Mouse (Mus musculus): Measurements from ENCODE around the gene Stat3. TPM values are rescaled to one million over a fixed set of nuclear protein-coding genes. Genes with fewer than 3 reads are reported as not detected.

Gene Stat3
- polyA plus RNA-seq, 1 experiment from 2014 or later, result 35.5 TPM

GRCm38 (mm10) chr11:100863141-100863540, 76.2 kb downstream of the Stat3 start:
- peaks cover 54% of the 10 kb centered on the region for H3K4me1 ChIP-seq (replicated peaks)
- no peak for ATAC-seq (ENCODE audit: insufficient read depth)
- WGBS (ENCODE audit: insufficient replicate concordance), result 88% methylated on average over 10 of the region's 10 CpGs

GRCm38 (mm10) chr11:100861836-100862235, 77.5 kb downstream of the Stat3 start:
- Histone ChIP-seq H3K27me3 (no peaks in the 10 kb centered on the region), H3K9ac (no peak overlapping the region), H3K27ac (replicated peaks) (no peak overlapping the region), H3K4me2 (peak overlapping the region; percentile 93; the same call in 1 of the 2 replicates), H3K4me1 (replicated peaks) (peaks cover 57% of the 10 kb centered on the region), H3K9me3 (replicated peaks) (no peaks in the 10 kb centered on the region), H3K4me3 (replicated peaks) (no peak overlapping the region), H3K36me3 (replicated peaks) (peaks cover 18% of the 10 kb centered on the region; the same call in 1 of the 2 replicates)
- ATAC-seq (ENCODE audit: insufficient read depth), result no peak
- WGBS (ENCODE audit: insufficient replicate concordance), result 32% methylated on average over 3 of the region's 3 CpGs

More at GRCm38 (mm10) chr11:100863141-100863540, 76.2 kb downstream of the Stat3 start:
- peaks cover 26% of the 10 kb centered on the region; the same call in 1 of the 2 replicates for H3K36me3 ChIP-seq (replicated peaks)
- no peaks in the 10 kb centered on the region for H3K27me3 ChIP-seq
- H3K4me2 ChIP-seq, result no peak overlapping the region
- no peak overlapping the region for H3K9ac ChIP-seq
- H3K27ac ChIP-seq (replicated peaks), result no peak overlapping the region
- no peak overlapping the region for H3K4me3 ChIP-seq (replicated peaks)
- no peaks in the 10 kb centered on the region for H3K9me3 ChIP-seq (replicated peaks)

- no peaks in the 10 kb centered on the region for H3K9me3 ChIP-seq (replicated peaks)
- peak overlapping the region; percentile 65 for H3K4me3 ChIP-seq (replicated peaks)
- no peak for ATAC-seq (ENCODE audit: insufficient read depth)
- no peak overlapping the region for H3K27ac ChIP-seq (replicated peaks)
- peaks cover 18% of the 10 kb centered on the region; the same call in 1 of the 2 replicates for H3K36me3 ChIP-seq (replicated peaks)
- peak overlapping the region; percentile 93 for H3K4me2 ChIP-seq
- WGBS (ENCODE audit: insufficient replicate concordance), result 21% methylated on average over 7 of the region's 7 CpGs
- H3K9ac ChIP-seq, result peak overlapping the region; percentile 68
- H3K4me1 ChIP-seq (replicated peaks), result peaks cover 57% of the 10 kb centered on the region
- no peaks in the 10 kb centered on the region for H3K27me3 ChIP-seq
Measured at GRCm38 (mm10) chr11:100861335-100861734, 78.0 kb downstream of the Stat3 start.

- WGBS (ENCODE audit: insufficient replicate concordance), result 1% methylated on average over 55 of the region's 55 CpGs
- peaks cover 17% of the 10 kb centered on the region; the same call in 1 of the 2 replicates for H3K36me3 ChIP-seq (replicated peaks)
- peak overlapping the region; percentile 93 for H3K4me2 ChIP-seq
Measured at GRCm38 (mm10) chr11:100860198-100861048, 78.9 kb downstream of the Stat3 start.

GRCm38 (mm10) chr11:100859579-100860075, 79.7 kb downstream of the Stat3 start:
- H3K4me3 ChIP-seq (replicated peaks), result peak overlapping the region; percentile 65
- H3K4me1 ChIP-seq (replicated peaks), result peaks cover 56% of the 10 kb centered on the region
- 49% methylated on average over 6 of the region's 6 CpGs for WGBS (ENCODE audit: insufficient replicate concordance)
- H3K9me3 ChIP-seq (replicated peaks), result no peaks in the 10 kb centered on the region
- no peak for ATAC-seq (ENCODE audit: insufficient read depth)
- H3K27me3 ChIP-seq, result peaks cover 13% of the 10 kb centered on the region; the same call in 1 of the 2 replicates
- H3K27ac ChIP-seq (replicated peaks), result no peak overlapping the region
- H3K36me3 ChIP-seq (replicated peaks), result peaks cover 9% of the 10 kb centered on the region; the same call in 1 of the 2 replicates
- H3K9ac ChIP-seq, result no peak overlapping the region
- peak overlapping the region; percentile 93 for H3K4me2 ChIP-seq

More at GRCm38 (mm10) chr11:100860198-100861048, 78.9 kb downstream of the Stat3 start:
- Histone ChIP-seq H3K4me1 (replicated peaks) (peaks cover 53% of the 10 kb centered on the region), H3K27ac (replicated peaks) (peak overlapping the region; percentile 66), H3K9ac (peak overlapping the region; percentile 68), H3K9me3 (replicated peaks) (no peaks in the 10 kb centered on the region), H3K4me3 (replicated peaks) (peak overlapping the region; percentile 65), H3K27me3 (peaks cover 6% of the 10 kb centered on the region; the same call in 1 of the 2 replicates)
- peak; percentile 87 for ATAC-seq (ENCODE audit: insufficient read depth)

- Histone ChIP-seq H3K27me3 (peaks cover 18% of the 10 kb centered on the region), H3K36me3 (replicated peaks) (0 out of 2 replicates have a peak, but pooled peaks cover 5% of the 10 kb centered on the region), H3K9ac (peak within 1 kb of the TSS; percentile 68), H3K4me1 (replicated peaks) (peaks cover 56% of the 10 kb centered on the region), H3K4me2 (peak within 1 kb of the TSS; percentile 93), H3K9me3 (replicated peaks) (no peaks in the 10 kb centered on the region), H3K27ac (replicated peaks) (peak within 1 kb of the TSS; percentile 66), H3K4me3 (replicated peaks) (peak within 1 kb of the TSS; percentile 65)
- no peak for ATAC-seq (ENCODE audit: insufficient read depth)
- 61% methylated on average over 9 of the region's 9 CpGs for WGBS (ENCODE audit: insufficient replicate concordance)
Measured at GRCm38 (mm10) chr11:100858935-100859578, 80.3 kb downstream of the Stat3 start, which contains the start of gene Stat5a. TSS of gene Stat5a (plus strand) at chr11:100859351.

- Histone ChIP-seq H3K36me3 (replicated peaks) (0 out of 2 replicates have a peak, but pooled peaks cover 4% of the 10 kb centered on the region), H3K9ac (no peak overlapping the region), H3K4me1 (replicated peaks) (peaks cover 53% of the 10 kb centered on the region), H3K27ac (replicated peaks) (no peak overlapping the region), H3K9me3 (replicated peaks) (no peaks in the 10 kb centered on the region), H3K4me2 (no peak overlapping the region), H3K4me3 (replicated peaks) (no peak overlapping the region), H3K27me3 (peaks cover 26% of the 10 kb centered on the region)
- ATAC-seq (ENCODE audit: insufficient read depth), result no peak
- WGBS (ENCODE audit: insufficient replicate concordance), result 56% methylated on average over 6 of the region's 6 CpGs
Measured at GRCm38 (mm10) chr11:100857960-100858359, 81.4 kb downstream of the Stat3 start.

- no peak overlapping the region for H3K4me2 ChIP-seq
- H3K27me3 ChIP-seq, result peaks cover 48% of the 10 kb centered on the region
- H3K27ac ChIP-seq (replicated peaks), result no peak overlapping the region
- WGBS (ENCODE audit: insufficient replicate concordance), result 73% methylated on average over 4 of the region's 4 CpGs
- H3K4me1 ChIP-seq (replicated peaks), result peaks cover 51% of the 10 kb centered on the region
- no peaks in the 10 kb centered on the region for H3K9me3 ChIP-seq (replicated peaks)
- H3K4me3 ChIP-seq (replicated peaks), result no peak overlapping the region
- no peak overlapping the region for H3K9ac ChIP-seq
- no peaks in the 10 kb centered on the region for H3K36me3 ChIP-seq (replicated peaks)
- ATAC-seq (ENCODE audit: insufficient read depth), result no peak
Measured at GRCm38 (mm10) chr11:100855178-100855577, 84.2 kb downstream of the Stat3 start.

GRCm38 (mm10) chr11:100854268-100854667, 85.1 kb downstream of the Stat3 start:
- no peak overlapping the region for H3K9ac ChIP-seq
- no peak overlapping the region for H3K27ac ChIP-seq (replicated peaks)
- H3K9me3 ChIP-seq (replicated peaks), result no peaks in the 10 kb centered on the region
- WGBS (ENCODE audit: insufficient replicate concordance), result 53% methylated on average over 4 of the region's 4 CpGs
- H3K4me3 ChIP-seq (replicated peaks), result no peak overlapping the region
- no peak for ATAC-seq (ENCODE audit: insufficient read depth)
- H3K4me1 ChIP-seq (replicated peaks), result peaks cover 49% of the 10 kb centered on the region
- H3K4me2 ChIP-seq, result no peak overlapping the region
- no peaks in the 10 kb centered on the region for H3K36me3 ChIP-seq (replicated peaks)
- H3K27me3 ChIP-seq, result peaks cover 48% of the 10 kb centered on the region

- Histone ChIP-seq H3K36me3 (replicated peaks) (no peaks in the 10 kb centered on the region), H3K9ac (no peak overlapping the region), H3K4me3 (replicated peaks) (no peak overlapping the region), H3K27ac (replicated peaks) (no peak overlapping the region), H3K4me2 (no peak overlapping the region), H3K9me3 (replicated peaks) (no peaks in the 10 kb centered on the region), H3K27me3 (peaks cover 48% of the 10 kb centered on the region), H3K4me1 (replicated peaks) (peaks cover 49% of the 10 kb centered on the region)
- WGBS (ENCODE audit: insufficient replicate concordance), result 53% methylated on average over 5 of the region's 5 CpGs
- no peak for ATAC-seq (ENCODE audit: insufficient read depth)
Measured at GRCm38 (mm10) chr11:100853018-100853417, 86.3 kb downstream of the Stat3 start.

- Histone ChIP-seq H3K4me3 (replicated peaks) (no peak overlapping the region), H3K4me2 (no peak overlapping the region), H3K27ac (replicated peaks) (no peak overlapping the region), H3K4me1 (replicated peaks) (peaks cover 55% of the 10 kb centered on the region), H3K36me3 (replicated peaks) (no peaks in the 10 kb centered on the region), H3K9me3 (replicated peaks) (no peaks in the 10 kb centered on the region), H3K27me3 (peaks cover 48% of the 10 kb centered on the region), H3K9ac (no peak overlapping the region)
- ATAC-seq (ENCODE audit: insufficient read depth), result no peak
- WGBS (ENCODE audit: insufficient replicate concordance), result 49% methylated on average over 2 of the region's 2 CpGs
Measured at GRCm38 (mm10) chr11:100852088-100852487, 87.3 kb downstream of the Stat3 start.

Data from liver, embryonic 15.5 days (tissue).